Mouse (Mus musculus): ENCODE data around the gene Cntn5.

- no peak for TF ChIP-seq CTCF (IDR thresholded peaks at IDR 0.05; ENCODE audit: borderline replicate concordance, insufficient read depth, low read length)
- TF ChIP-seq POLR2A (IDR thresholded peaks at IDR 0.05; ENCODE audit: low read depth, low read length) = no peak
These were observed 538.2 kb downstream of the Cntn5 start for GRCm38 (mm10) chr9:10366246-10366955.
